Mouse (Mus musculus) cortical plate, adult 2 months (tissue): Measurements from ENCODE around the gene Nlrc3. TPM values are rescaled to one million over a fixed set of nuclear protein-coding genes. Genes with fewer than 3 reads are reported as not detected.

Source experiments
- H3K27ac ChIP-seq: fragments of 200-500 bp; 2 replicates; pipeline ENCODE4 v1.5.1; 2012; ENCODE audit warnings: low read length, control low read depth, inconsistent platforms; ENCODE audit not compliant: insufficient read depth
- H3K4me1 ChIP-seq: fragments of 200-500 bp; 2 replicates; pipeline ENCODE4 v1.6.1; 2011; ENCODE audit warnings: low read length; ENCODE audit not compliant: control insufficient read depth, insufficient read depth
- H3K4me3 ChIP-seq: fragments of 200-500 bp; 2 replicates; pipeline ENCODE4 v1.5.1; 2011; ENCODE audit warnings: mild to moderate bottlenecking, low read length, control low read depth; ENCODE audit not compliant: insufficient read depth
- CTCF ChIP-seq: fragments of 200-500 bp; IDR thresholded peaks from 2 replicates; pipeline ENCODE4 v1.5.1; 2011; ENCODE audit warnings: mild to moderate bottlenecking, control low read depth, low read length; ENCODE audit not compliant: insufficient read depth; ENCODE audit errors: extremely low read depth
- POLR2A ChIP-seq: fragments of 200-500 bp; IDR thresholded peaks from 2 replicates; pipeline ENCODE4 v1.6.1; 2011; ENCODE audit warnings: mild to moderate bottlenecking, low read length, control low read depth; ENCODE audit not compliant: insufficient read depth; ENCODE audit errors: extremely low read depth
- polyA plus RNA-seq: library from polyadenylated mRNA; depleted of rRNA; stranded (reverse); fragments of >200 nt; gene quantifications from 2 replicates; pipeline ENCODE4 v1.2.3, GENCODE M21; 2012; rRNA removed

Nlrc3 gene
- polyA plus RNA-seq, 1 experiment = 0.92 TPM

DNA sequence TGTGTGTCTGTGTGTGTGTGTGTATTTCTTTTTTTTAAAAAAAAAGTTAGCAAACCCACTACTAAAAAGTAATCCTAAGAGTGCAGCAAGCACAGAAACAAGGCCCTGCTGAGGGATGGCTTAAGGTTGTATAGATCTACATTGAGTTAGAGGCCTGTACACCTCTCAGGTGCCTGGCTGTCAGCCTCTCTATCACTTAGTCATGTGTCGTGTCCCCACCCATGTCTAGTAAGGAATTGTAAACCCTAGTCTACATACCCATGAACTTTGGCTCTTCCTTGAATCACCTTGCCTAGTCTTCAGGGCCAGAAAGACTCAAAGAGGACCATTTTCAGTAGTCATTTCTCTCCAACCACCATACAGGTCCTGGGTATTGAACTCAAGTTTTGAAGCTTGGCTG lies 79.9 kb downstream of the Nlrc3 start:
- no peak overlapping the region for H3K27ac ChIP-seq
- H3K4me3 ChIP-seq = no peak overlapping the region
- TF ChIP-seq CTCF (no peak), POLR2A (no peak)
- peaks cover 3% of the 10 kb centered on the region; the same call in 1 of the 2 replicates for H3K4me1 ChIP-seq

GRCm38 (mm10) chr16:3896046-3896445 lies 80.4 kb downstream of the Nlrc3 start:
- H3K27ac ChIP-seq = no peak overlapping the region
- peaks cover 3% of the 10 kb centered on the region; the same call in 1 of the 2 replicates for H3K4me1 ChIP-seq
- TF ChIP-seq POLR2A (no peak), CTCF (no peak)
- H3K4me3 ChIP-seq = no peak overlapping the region

DNA sequence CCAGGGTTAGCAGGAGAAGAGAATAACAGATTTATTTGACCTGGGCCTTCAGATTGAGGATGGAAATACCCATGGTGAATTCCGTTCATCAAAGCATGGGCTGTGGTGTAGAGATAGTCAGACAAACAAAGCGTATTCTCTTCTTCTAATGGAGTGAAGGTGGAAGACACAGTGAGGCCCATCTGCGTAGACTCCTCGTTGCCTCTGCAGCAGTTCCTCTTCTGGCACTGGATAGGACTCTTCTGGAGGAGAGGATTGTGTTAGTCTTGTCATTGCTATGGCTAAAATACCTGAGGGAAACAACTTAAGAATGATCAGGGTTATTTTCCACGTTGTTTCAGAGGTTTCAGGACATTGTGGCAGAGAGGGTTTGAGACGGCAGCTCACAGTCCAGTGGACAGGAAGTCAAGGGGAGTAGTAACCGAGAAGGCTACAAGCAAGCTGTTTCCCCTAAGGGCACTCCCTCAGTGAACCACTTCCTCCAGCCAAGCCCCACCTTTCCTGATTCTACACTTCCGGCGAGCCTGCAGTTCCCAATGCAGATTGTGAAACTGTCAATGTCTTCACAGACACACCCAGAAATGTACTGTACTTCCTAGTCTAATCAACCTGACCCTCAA lies 81.1 kb downstream of the Nlrc3 start:
- no peak overlapping the region; the same call in 1 of the 2 replicates for H3K27ac ChIP-seq

More for the DNA sequence above, 81.1 kb downstream of the Nlrc3 start:
- H3K4me1 ChIP-seq = peaks cover 3% of the 10 kb centered on the region; the same call in 1 of the 2 replicates
- no peak for TF ChIP-seq CTCF
- TF ChIP-seq POLR2A = no peak
- no peak overlapping the region for H3K4me3 ChIP-seq

Other genes starting within 250 kb of the Nlrc3 start
- 17.8 and 18.3 TPM in 2 replicates for gene Zfp263, start 232.5 kb downstream of the Nlrc3 start, polyA plus RNA-seq
- not detected in 2 replicates for gene Olfr15, start 145.8 kb downstream of the Nlrc3 start, polyA plus RNA-seq
- 3.3 and 3.4 TPM in 2 replicates for gene Zfp174, start 129.4 kb downstream of the Nlrc3 start, polyA plus RNA-seq
- gene Naa60, start 104.3 kb downstream of the Nlrc3 start, polyA plus RNA-seq = 112 and 113 TPM in 2 replicates
- gene Zfp597, start 92.1 kb downstream of the Nlrc3 start, polyA plus RNA-seq = 11.4 and 11.7 TPM in 2 replicates
- 0.45 and 0.54 TPM in 2 replicates for gene Gm20695, start 92.0 kb downstream of the Nlrc3 start, polyA plus RNA-seq
- 8.8 and 9.5 TPM in 2 replicates for gene 1700037C18Rik, start 67.9 kb downstream of the Nlrc3 start, polyA plus RNA-seq
- 25.2 and 27.5 TPM in 2 replicates for gene Cluap1, start 67.8 kb downstream of the Nlrc3 start, polyA plus RNA-seq
- gene Slx4, start 27.1 kb upstream of the Nlrc3 start, polyA plus RNA-seq = 36.0 and 37.2 TPM in 2 replicates
- not detected in 2 replicates for gene Dnase1, start 60.3 kb upstream of the Nlrc3 start, polyA plus RNA-seq
- gene Trap1, start 101.2 kb upstream of the Nlrc3 start, polyA plus RNA-seq = 75.8 and 77.7 TPM in 2 replicates
- 24.8 and 26.8 TPM in 2 replicates for gene Crebbp, start 237.4 kb upstream of the Nlrc3 start, polyA plus RNA-seq